In genomic region chr3:84234562-84234961, GRCm38 (mm10) we compare ENCODE assay signal across 23 mouse cellular contexts.
DNase-seq lines count a peak whose midpoint lies in the region; ATAC-seq and TF ChIP-seq lines count a peak whose summit lies in the region.
"Had no signal": no experiment of that assay in that cellular context is flagged by ENCODE, and none has a peak within 500 bp of the region (broad histone marks: within the 10 kb centered on the region; RNA-seq: fewer than 3 reads in every experiment).

No protein-coding gene starts in this region.

- H3K4me3 ChIP-seq in kidney, postnatal 0 days (replicated peaks; ENCODE audit: low read depth, low read length), result no peak overlapping the region
- H3K4me3 ChIP-seq in lung, embryonic 15.5 days, result no peak overlapping the region
- H3K4me3 ChIP-seq in thymus, adult 2 months (ENCODE audit: control insufficient read depth, insufficient read depth, low read length), result no peak overlapping the region
- H3K4me3 ChIP-seq: embryonic facial prominence, embryonic 15.5 days; erythroblast, embryonic 14.5 days; forebrain, embryonic 10.5 days; forebrain, embryonic 15.5 days; heart, adult 2 months; heart, embryonic 15.5 days; hindbrain, embryonic 15.5 days had no signal

- no peak for TF ChIP-seq CTCF in kidney, postnatal 0 days (IDR thresholded peaks at IDR 0.05; ENCODE audit: low read depth)
- no peak for TF ChIP-seq CTCF in thymus, adult 2 months (IDR thresholded peaks at IDR 0.05; ENCODE audit: borderline replicate concordance, control insufficient read depth, extremely low read depth, insufficient read depth, low read length, poor library complexity)

- 82% methylated on average over 4 of the region's 4 CpGs for WGBS in kidney, postnatal 0 days
- 64% methylated on average over 4 of the region's 4 CpGs for WGBS in lung, embryonic 15.5 days
- WGBS in thymus, adult 2 months, result 91% methylated on average over 4 of the region's 4 CpGs

- peak overlapping the region; percentile 20; the same call in 1 of the 2 replicates for H3K27ac ChIP-seq in kidney, postnatal 0 days
- H3K27ac ChIP-seq in lung, embryonic 15.5 days, result 0 out of 2 replicates have a peak overlapping the region, but pooled peaks have one; percentile 49
- no peak overlapping the region for H3K27ac ChIP-seq in thymus, adult 2 months (ENCODE audit: control insufficient read depth, insufficient read depth, low read length)
- H3K27ac ChIP-seq: embryonic facial prominence, embryonic 15.5 days; forebrain, embryonic 10.5 days; heart, adult 2 months; heart, embryonic 15.5 days; hindbrain, embryonic 15.5 days had no signal

- no peak overlapping the region for H3K9ac ChIP-seq in kidney, postnatal 0 days (ENCODE audit: low read depth, low read length)
- H3K9ac ChIP-seq in lung, embryonic 15.5 days, result no peak overlapping the region
- H3K9ac ChIP-seq: embryonic facial prominence, embryonic 15.5 days; forebrain, embryonic 15.5 days; heart, embryonic 15.5 days; hindbrain, embryonic 15.5 days had no signal

- no peaks in the 10 kb centered on the region for H3K27me3 ChIP-seq in kidney, postnatal 0 days (ENCODE audit: insufficient read depth, low read length)
- no peaks in the 10 kb centered on the region for H3K27me3 ChIP-seq in lung, embryonic 15.5 days
- no peaks in the 10 kb centered on the region for H3K27me3 ChIP-seq in thymus, adult 2 months (ENCODE audit: control insufficient read depth, insufficient read depth, low read length)
- H3K27me3 ChIP-seq: embryonic facial prominence, embryonic 15.5 days; forebrain, embryonic 15.5 days; heart, embryonic 15.5 days; hindbrain, embryonic 15.5 days had no signal

- no peak for TF ChIP-seq POLR2A in thymus, adult 2 months (IDR thresholded peaks at IDR 0.05; ENCODE audit: control insufficient read depth, extremely low read depth, insufficient read depth, low read length, poor library complexity)

- no peaks in the 10 kb centered on the region for H3K9me3 ChIP-seq in kidney, postnatal 0 days (replicated peaks; ENCODE audit: low read length)
- no peaks in the 10 kb centered on the region for H3K9me3 ChIP-seq in lung, embryonic 15.5 days
- H3K9me3 ChIP-seq: embryonic facial prominence, embryonic 15.5 days; forebrain, embryonic 15.5 days; heart, embryonic 15.5 days; hindbrain, embryonic 15.5 days had no signal

- ATAC-seq in kidney, postnatal 0 days (replicated peaks; ENCODE audit: low FRiP score, low read depth), result no peak
- ATAC-seq in lung, embryonic 15.5 days (ENCODE audit: borderline replicate concordance, extremely low read depth, low FRiP score, low TSS enrichment), result no peak
- no peak for ATAC-seq in frontal cortex, adult (ENCODE audit: low TSS enrichment)
- ATAC-seq: forebrain, embryonic 15.5 days had no signal

- H3K4me2 ChIP-seq in kidney, postnatal 0 days (ENCODE audit: low read length), result no peak overlapping the region
- H3K4me2 ChIP-seq in lung, embryonic 15.5 days, result no peak overlapping the region
- H3K4me2 ChIP-seq: embryonic facial prominence, embryonic 15.5 days; forebrain, embryonic 15.5 days; heart, embryonic 11.5 days; heart, embryonic 15.5 days; hindbrain, embryonic 15.5 days had no signal

- no peak for DNase-seq in kidney, postnatal 0 days (ENCODE audit: low spot score)
- no peak for DNase-seq in kidney, adult 9 months
- DNase-seq in lung, postnatal 36 days, result no peak
- DNase-seq in c-Kit-positive CD71-positive TER-119-positive erythroid progenitor cells, embryonic 14.5 days (ENCODE audit: low spot score), result peak; percentile 20
- no peak for DNase-seq in thymus, adult 2 months
- DNase-seq: adrenal gland, adult 2 months; adrenal gland, postnatal 25 days; cerebellum, adult 11 months; cerebellum, adult 8-10 months; cerebellum, postnatal 14 days; embryo, embryonic 11 days; gastrocnemius, postnatal 14 days; heart, adult 2 months; heart, postnatal 14 days had no signal

- no peaks in the 10 kb centered on the region for H3K36me3 ChIP-seq in kidney, postnatal 0 days (ENCODE audit: insufficient read depth, low read length)
- no peaks in the 10 kb centered on the region for H3K36me3 ChIP-seq in lung, embryonic 15.5 days
- no peaks in the 10 kb centered on the region for H3K36me3 ChIP-seq in thymus, adult 2 months (ENCODE audit: control insufficient read depth, insufficient read depth, low read length)
- H3K36me3 ChIP-seq: embryonic facial prominence, embryonic 15.5 days; forebrain, embryonic 10.5 days; forebrain, embryonic 15.5 days; heart, embryonic 15.5 days; hindbrain, embryonic 15.5 days had no signal

- H3K4me1 ChIP-seq in kidney, postnatal 0 days (replicated peaks; ENCODE audit: insufficient read depth, low read length), result peaks cover 16% of the 10 kb centered on the region
- H3K4me1 ChIP-seq in lung, embryonic 15.5 days, result peaks cover 19% of the 10 kb centered on the region
- H3K4me1 ChIP-seq in thymus, adult 2 months (replicated peaks; ENCODE audit: control insufficient read depth, insufficient read depth, low read length), result no peaks in the 10 kb centered on the region
